Mouse (Mus musculus) c-Kit-positive CD71-positive TER-119-positive erythroid progenitor cells, embryonic 14.5 days (primary cell): ENCODE results near the gene Rnasel.
"Not testable (repeated sequence)": the region's sequence is repeated elsewhere in the genome, so short reads cannot be mapped to it uniquely, and the experiment has no call there.

ENCODE experiments used
- DNase-seq: peaks from one replicate; pipeline ENCODE4 v3.0.0-alpha.2; 2013; ENCODE audit warnings: low spot score

Rnasel gene

DNA sequence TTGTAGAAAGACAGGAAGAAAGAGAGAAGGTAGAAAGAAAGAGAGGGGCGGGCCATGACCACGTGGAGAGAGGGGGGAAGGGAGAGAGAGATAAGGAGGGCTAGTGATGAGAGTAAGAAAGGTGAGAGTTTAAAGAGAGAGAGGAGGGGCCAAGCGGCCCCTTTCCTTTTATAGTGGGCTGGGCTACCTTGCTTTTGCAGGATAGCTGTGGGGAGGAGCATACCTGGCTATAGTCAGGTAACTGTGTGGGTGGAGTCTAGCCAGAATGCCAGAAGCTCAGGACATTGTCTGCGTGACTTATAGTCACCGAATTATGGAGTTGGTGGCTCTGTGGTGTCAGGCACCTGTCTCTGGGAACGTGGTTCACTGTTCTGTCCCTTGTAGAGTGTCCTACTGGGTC lies 20.3 kb downstream of the Rnasel start:
- not testable (repeated sequence) for DNase-seq

DNA sequence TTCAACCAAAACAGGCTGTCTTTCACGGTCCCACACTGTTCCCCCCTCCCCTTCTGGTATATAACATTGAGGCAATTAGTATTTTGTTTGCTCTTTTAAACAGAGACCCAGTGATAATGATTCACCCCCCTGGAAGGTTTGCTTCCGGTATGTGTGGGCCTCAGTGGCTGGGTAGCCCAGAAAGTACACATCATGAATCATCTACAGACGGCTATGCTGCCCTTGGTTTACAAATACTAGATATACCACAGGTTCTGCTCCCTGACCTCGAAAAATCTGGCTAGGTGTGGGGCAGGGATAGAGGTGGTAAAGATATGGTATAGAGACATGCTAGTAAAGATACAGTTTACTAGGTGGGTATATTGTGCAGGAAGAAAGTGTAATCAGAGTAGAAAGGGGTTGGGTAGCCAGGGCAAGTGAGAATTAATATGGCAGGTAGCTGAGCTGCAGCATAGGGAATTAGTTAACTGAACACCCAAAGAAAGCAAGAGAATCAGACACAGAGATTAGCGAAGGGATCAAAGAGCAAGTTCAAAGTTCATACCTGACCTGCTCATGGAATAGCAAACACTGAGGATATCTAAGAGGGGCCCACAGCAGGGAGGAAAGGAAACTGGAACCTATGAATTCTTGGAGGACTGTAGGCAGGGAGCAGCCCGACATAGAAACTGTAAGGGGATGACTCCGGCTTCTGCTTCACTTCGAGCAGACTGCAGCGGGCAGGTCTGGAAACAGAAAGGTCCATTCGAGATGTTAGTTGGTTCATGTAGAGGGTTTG lies 21.0 kb downstream of the Rnasel start:
- DNase-seq: no peak

DNA sequence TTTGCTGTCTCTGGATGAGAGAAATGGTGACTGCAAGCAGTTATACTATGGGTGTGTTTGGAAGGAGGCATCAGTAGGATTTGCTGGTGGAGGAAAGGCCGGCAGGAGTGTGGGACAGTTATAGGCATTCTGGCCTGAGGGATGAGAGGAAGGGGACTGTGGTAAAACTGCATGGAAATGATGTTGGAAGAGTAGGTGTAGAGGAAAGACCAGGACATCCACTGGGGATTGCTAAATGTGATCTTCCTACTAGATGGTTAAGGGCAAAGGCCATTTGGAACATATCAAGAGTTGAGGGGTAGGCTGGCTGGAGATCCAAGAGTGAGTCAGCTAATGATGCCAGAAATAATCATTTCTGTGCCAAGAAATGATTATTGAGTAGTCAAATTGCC lies 21.5 kb downstream of the Rnasel start:
- no peak for DNase-seq

DNA sequence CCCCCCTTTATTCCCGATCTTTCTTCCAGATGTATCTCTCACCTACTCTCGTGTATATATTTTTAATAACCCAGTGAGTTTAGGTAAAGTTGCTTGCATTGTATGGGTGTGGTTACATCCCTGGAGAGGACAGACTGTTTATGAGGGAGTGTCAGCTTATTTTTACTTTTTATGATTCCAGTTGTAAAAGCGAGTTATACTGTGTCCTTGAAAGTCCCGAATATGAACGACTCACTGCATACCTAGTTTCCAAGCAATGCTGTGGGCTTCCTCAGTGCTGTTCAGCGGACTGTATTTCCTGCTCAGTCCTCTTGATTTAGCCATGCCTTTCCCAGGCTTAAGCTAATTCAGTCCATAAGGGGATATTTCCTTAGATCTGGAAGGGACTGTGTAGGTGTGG lies 25.9 kb downstream of the Rnasel start:
- DNase-seq: no peak

DNA sequence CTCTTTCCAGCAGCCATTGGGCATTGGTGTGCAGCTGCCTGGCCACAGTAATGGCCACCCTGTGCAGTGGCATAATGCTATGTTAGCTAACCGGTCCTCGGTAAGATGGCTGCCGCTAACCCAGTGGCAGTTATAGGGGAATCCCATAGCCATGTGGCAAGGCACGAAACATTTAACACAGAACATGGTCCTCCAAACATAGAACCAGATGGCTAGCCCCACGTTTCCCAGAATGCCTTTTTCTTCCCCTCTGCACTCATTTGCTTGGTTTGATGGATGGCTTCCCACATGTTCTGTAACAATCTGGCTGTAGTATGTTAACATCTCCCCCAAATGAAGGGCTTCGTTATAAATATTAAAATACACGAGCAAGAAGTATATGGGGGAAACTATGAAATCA lies 27.0 kb downstream of the Rnasel start:
- DNase-seq: no peak

DNA sequence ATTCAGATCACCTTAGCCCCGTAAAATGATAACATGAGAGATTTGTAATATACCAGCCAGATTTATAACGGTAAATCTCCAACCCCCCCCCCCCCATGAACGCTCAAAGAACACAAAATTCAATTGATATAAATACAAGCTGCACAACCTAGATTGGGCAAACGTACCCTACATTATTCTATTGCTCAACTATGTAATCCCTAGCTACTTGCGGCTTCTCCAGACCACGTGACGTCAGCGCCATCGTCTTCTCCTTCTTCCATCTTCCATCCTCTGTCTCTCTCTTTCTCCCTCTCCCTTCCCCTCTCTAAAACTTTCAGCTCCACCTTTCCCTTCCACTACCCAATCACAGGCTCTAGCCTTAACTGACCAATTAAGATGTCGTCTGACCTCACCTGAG lies 29.0 kb downstream of the Rnasel start:
- no peak for DNase-seq

DNA sequence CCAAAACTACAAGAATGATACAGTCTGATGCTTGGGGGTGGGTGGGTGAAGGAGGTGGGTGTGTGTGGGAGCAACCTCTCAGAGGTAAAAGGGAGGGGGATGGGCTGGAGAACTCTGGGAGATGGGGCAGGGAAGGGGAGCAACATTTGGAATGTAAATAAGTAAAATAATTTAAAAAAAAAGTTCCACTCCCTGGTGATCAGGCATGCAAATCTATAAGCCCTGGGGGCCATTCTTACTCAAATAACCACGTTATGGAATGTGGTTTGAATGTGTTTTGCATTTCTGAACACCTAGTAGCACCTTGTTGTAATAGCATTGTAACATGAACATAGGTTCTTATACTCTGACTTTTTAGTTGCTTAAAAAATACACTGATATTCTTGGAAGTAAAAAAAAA lies 34.1 kb downstream of the Rnasel start:
- DNase-seq: no peak

DNA sequence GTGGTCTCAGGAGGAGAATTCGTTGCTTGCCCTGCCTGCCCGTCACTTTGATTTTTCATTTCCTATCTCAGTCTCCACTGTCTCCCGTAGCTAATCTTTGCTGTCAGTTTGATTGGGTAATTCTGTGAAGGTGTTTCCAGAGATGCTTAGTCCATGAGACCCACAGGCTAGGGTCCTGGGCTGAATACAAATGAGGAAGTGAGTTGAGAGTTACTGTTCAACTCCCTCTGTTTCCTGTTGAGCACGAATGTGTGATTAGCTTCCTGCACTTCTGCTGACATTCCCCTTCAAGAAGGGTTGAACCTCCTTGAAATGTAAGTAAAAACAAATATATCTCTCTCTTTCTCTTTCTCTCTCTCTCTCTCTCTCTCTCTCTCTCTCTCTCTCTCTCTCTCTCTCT lies 36.4 kb downstream of the Rnasel start:
- no peak for DNase-seq

DNA sequence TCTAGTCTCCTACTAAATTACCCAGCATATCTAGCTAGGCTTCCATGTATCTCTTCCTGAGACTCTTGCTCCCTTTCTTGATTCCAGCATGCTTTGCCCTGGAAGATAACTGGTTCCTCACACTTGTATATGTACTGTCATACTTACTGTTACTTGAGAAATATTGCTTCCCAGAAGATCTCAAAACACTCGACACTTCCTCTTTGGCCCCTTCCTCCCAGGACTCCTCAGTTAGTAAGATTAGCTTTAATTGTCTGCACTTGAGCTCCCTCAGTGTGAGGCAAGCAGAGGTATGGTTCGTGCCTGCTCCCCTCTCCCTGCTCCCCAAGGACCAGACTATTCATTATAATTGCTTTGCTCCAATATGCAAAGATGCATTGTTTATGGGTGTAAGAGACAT lies 41.5 kb downstream of the Rnasel start:
- DNase-seq: no peak

DNA sequence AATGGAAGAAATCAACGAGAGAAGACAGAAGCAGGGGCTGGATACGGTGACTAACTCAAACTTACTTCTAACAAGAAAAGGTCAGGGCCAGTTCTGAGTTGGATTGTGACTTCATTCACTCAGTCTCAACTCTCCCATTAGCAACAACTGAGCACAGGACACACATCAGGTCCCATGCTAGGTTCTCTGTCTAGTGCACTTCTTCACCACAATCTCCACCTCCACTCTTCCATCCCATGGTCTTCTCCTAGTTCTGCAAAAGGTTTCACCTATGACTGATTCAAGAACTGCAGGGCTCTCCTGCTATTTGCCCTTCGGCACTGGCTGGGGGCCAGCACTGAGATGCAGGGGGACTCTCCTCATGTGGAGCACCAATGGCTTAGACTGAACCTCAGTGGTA lies 45.0 kb downstream of the Rnasel start:
- no peak for DNase-seq

DNA sequence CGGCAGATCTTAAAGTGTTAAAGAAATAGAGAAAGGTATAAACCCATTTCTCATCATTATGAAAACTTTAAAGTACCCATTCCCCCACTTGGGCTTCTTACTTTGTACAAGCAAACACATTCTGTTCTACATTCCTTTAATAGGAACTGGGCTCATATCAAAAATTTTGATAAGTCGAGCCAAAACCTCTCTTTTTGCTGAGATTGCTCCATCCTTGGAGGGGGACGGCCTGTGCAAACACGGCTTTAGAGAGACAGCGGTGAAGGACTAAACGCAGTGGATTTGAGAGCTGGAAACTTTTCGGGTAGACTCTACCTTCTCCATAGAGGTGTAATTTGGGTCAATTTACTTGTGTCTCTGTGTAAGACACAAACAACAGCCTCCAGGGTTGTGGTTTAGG lies 53.5 kb downstream of the Rnasel start:
- DNase-seq: no peak

DNA sequence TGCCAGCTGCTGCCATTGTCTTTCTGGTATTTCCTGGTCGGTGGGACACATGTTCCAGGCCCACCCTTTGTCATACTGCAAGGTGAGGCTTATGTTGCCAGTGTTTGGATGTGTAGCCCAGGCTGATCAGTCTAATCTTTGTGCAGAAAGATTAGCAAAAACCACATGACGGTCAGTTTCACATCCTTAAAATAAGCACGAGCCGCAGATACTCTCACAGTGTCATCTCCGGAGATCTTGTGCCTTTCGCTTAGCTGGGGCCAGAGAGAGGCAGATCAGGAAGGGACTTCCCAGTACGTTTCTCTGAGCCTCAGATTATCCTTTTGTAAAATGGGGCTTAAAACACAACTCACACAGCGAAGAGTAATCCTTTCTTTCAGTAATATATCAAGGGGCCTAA lies 54.3 kb downstream of the Rnasel start:
- DNase-seq: no peak

DNA sequence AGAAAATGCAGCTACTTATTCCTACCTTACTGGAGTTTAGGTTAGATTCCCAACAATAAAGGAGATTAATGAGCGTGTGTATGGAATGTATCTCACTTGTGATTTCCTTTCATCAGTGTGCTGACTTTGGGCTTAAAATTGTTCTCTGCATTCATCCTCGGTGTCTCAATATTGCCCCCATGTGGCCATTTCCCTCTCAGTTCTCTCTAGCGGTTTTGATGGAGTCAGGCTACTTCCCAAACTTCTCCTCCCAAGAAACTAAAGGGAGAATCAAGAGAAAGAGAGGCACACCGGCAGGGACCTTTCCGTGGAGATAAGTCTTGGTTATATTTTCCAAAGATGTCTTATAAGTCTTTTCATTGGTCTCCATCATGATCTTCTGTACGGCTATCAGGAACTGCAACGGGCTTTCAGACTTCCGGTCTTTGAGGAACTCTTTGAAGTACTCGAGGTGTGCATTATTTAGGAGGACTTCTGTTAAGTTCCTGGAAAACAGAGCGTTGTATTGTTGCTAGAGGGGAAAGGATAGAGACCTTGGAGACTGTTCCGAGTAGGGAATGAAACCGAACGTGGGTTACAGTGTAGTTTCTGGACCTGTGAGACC lies 58.3 kb downstream of the Rnasel start:
- DNase-seq: peak; percentile 25
